Mouse (Mus musculus) kidney, adult 2 months (tissue): ENCODE data around the gene Phlpp1.

ENCODE experiments used
- CTCF ChIP-seq: fragments of 200-500 bp; conservative IDR thresholded peaks from 2 replicates; pipeline ENCODE4 v1.5.1; 2011; ENCODE audit warnings: low read depth, mild to moderate bottlenecking, control low read depth, low read length, moderate library complexity, mixed read lengths; ENCODE audit not compliant: insufficient read depth, insufficient read length
- POLR2A ChIP-seq: fragments of 200-500 bp; IDR thresholded peaks from one replicate; pipeline ENCODE4 v1.6.1; 2011; ENCODE audit warnings: low read depth, low read length, control low read depth

- TF ChIP-seq POLR2A = no peak
- no peak for TF ChIP-seq CTCF
These were observed 21.4 kb downstream of the Phlpp1 start for GRCm38 (mm10) chr1:106192864-106193470.
